Mouse (Mus musculus): Measurements from ENCODE around the gene Ndrg3. TPM values are rescaled to one million over a fixed set of nuclear protein-coding genes. Genes with fewer than 3 reads are reported as not detected.
A peak's percentile ranks its signal among the peaks of the same experiment; 100 is the strongest.
"Not testable (repeated sequence)": the region's sequence is repeated elsewhere in the genome, so short reads cannot be mapped to it uniquely, and the experiment has no call there.

Ndrg3 gene
- polyA plus RNA-seq, 1 experiment from 2014 or later = 39.5 TPM

DNA sequence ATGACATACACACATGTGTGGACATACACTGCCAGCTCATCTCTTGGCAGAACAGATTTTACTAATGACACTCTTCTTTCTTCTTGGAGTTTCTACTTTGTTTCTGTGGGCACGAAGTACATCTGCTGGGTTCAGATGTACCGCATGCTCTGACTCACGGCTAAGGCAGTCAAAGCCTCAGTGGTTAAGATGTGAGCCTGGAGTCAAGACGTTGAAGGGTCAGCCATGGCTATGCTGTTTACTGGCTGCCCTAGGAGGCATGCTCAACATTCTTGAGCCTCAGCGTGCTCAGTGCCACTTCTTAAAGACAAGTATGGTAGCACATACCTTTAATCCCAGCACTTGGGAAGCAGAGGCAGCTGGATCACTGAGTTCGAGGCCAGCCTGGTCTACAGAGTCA is 61.3 kb downstream of the Ndrg3 start:
- H3K4me3 ChIP-seq (replicated peaks) = no peak overlapping the region
- H3K27me3 ChIP-seq (replicated peaks) = no peaks in the 10 kb centered on the region
- no peak for ATAC-seq (ENCODE audit: insufficient read depth, low FRiP score, low read depth)
- no peak overlapping the region for H3K9ac ChIP-seq
- no peaks in the 10 kb centered on the region for H3K4me1 ChIP-seq
- no peaks in the 10 kb centered on the region for H3K9me3 ChIP-seq
- H3K27ac ChIP-seq = no peak overlapping the region
- H3K36me3 ChIP-seq = no peaks in the 10 kb centered on the region
- WGBS = 83% methylated on average over 6 of the region's 6 CpGs
- no peak overlapping the region for H3K4me2 ChIP-seq

DNA sequence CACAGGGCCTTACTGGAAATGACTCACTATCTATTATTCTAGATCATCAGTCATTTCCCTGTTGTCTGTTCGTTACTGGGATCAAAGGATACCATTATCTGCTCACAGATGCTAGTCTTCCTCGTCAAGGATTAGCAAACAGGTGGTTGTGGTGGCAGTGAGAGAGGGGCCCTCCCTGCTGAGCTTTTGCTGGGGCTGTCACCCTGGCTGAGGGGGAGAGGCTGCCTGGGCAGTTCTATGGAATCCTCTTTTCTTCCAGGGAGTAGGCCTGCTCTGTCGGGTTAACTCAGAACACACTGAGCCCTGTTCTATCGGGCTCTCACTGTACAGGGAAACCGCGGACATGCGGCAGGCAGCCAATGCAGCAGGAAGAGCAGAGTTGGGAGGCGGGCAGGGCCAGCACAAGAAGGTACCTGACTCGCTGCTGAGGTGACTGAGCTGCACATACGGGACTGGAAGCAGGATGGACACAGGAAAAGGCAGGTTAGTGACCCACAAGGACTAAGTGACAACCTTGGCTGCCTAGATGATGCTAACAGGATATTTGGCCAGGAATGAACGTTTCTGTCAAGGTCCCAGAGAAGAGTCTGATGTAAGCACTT is 62.2 kb downstream of the Ndrg3 start:
- WGBS = 58% methylated on average over 11 of the region's 11 CpGs
- H3K4me2 ChIP-seq = no peak overlapping the region
- H3K27me3 ChIP-seq (replicated peaks) = no peaks in the 10 kb centered on the region
- H3K36me3 ChIP-seq = no peaks in the 10 kb centered on the region
- H3K4me1 ChIP-seq = no peaks in the 10 kb centered on the region
- H3K4me3 ChIP-seq (replicated peaks) = no peak overlapping the region
- ATAC-seq (ENCODE audit: insufficient read depth, low FRiP score, low read depth) = no peak
- no peak overlapping the region for H3K9ac ChIP-seq
- no peak overlapping the region for H3K27ac ChIP-seq
- H3K9me3 ChIP-seq = no peaks in the 10 kb centered on the region

DNA sequence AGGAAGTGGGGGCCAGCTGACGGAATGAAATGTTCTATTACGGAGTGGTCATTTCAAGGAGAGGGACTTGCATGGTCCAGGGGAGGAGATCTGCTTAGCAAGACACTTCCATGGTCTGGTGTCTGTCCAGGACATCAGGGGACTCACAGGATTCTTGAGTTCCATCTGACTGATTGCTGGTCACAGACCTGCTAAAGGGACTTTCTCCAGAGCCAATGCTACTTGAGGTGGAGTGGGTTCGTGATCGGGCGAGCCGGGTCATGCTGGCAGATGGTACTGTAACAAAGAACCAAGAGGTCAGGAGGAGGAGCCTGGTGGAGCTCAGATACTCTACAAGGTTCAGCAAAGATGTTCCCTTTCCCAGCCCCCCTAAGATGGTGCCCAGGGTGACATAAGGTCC is 63.2 kb downstream of the Ndrg3 start:
- no peaks in the 10 kb centered on the region for H3K27me3 ChIP-seq (replicated peaks)
- no peaks in the 10 kb centered on the region for H3K9me3 ChIP-seq
- no peaks in the 10 kb centered on the region for H3K4me1 ChIP-seq
- no peaks in the 10 kb centered on the region for H3K36me3 ChIP-seq
- no peak overlapping the region for H3K27ac ChIP-seq
- H3K4me2 ChIP-seq = no peak overlapping the region
- no peak overlapping the region for H3K4me3 ChIP-seq (replicated peaks)
- 96% methylated on average over 6 of the region's 6 CpGs for WGBS
- ATAC-seq (ENCODE audit: insufficient read depth, low FRiP score, low read depth) = no peak
- H3K9ac ChIP-seq = no peak overlapping the region

GRCm38 (mm10) chr2:156927663-156928062 is 64.2 kb downstream of the Ndrg3 start:
- no peak for ATAC-seq (ENCODE audit: insufficient read depth, low FRiP score, low read depth)
- no peaks in the 10 kb centered on the region for H3K27me3 ChIP-seq (replicated peaks)
- no peak overlapping the region for H3K4me3 ChIP-seq (replicated peaks)
- no peak overlapping the region for H3K4me2 ChIP-seq
- 86% methylated on average over 6 of the region's 6 CpGs for WGBS
- no peak overlapping the region for H3K9ac ChIP-seq
- no peaks in the 10 kb centered on the region for H3K4me1 ChIP-seq
- no peaks in the 10 kb centered on the region for H3K36me3 ChIP-seq
- no peaks in the 10 kb centered on the region for H3K9me3 ChIP-seq
- no peak overlapping the region for H3K27ac ChIP-seq

DNA sequence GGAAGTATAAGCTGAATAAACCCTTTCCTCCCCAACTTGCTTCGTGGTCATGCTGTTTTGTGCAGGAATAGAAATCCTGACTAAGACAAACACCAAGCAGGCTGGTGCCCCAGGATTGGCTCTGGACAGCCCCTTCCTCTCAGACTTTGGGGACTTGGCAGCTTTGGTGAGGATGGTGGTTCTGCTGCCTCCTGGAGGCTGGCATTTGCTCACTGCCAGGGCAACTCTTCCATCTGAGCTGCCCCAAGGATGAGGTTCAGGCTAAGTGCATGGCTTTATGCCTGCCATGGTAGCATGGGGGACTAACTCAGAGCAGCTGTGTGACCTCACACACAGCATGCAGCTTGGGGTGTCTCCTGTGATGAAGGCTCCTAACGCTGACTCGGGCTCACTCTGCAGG is 66.2 kb downstream of the Ndrg3 start:
- WGBS = 82% methylated on average over 3 of the region's 3 CpGs
- H3K9ac ChIP-seq; H3K4me2 ChIP-seq; H3K4me1 ChIP-seq; H3K27ac ChIP-seq; H3K27me3 ChIP-seq (replicated peaks); ATAC-seq (ENCODE audit: insufficient read depth, low FRiP score, low read depth); H3K9me3 ChIP-seq; H3K4me3 ChIP-seq (replicated peaks); H3K36me3 ChIP-seq: not testable (repeated sequence)

GRCm38 (mm10) chr2:156925075-156925474 is 66.8 kb downstream of the Ndrg3 start:
- not testable (repeated sequence) for H3K4me3 ChIP-seq (replicated peaks)

DNA sequence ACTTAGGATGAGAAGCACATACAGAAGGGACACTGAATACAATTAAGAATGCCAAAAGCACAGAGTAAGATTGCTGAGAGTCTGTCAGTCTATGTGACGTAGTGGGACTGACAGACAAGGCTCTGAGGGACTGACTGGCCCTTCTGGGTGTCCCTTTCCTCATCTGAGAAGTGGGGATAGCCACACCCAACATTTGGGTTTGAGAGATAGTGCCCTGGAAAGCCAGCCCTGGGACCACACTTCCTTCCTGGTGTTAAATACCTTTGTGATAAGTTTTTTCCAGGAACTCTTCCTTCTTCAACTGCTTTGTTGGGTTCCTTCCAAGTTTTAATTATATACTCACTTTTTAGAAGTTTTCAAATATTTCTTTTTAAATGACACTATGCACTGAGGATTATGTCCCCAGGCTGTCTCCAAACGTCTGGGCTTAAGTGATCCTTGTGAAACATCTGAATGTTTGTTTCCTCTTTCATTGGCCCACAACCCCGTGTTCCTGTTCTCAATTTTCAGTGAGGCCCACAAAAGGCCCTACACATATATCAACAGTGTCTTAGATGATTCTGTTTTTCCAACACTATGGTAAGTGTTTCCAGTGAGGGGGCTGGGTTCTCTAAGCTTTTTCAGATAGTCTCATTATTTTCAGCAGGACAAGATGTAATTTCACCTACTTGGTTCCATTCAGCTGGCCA is 67.5 kb downstream of the Ndrg3 start:
- Histone ChIP-seq H3K4me3 (replicated peaks) (no peak overlapping the region), H3K36me3 (no peaks in the 10 kb centered on the region), H3K9me3 (no peaks in the 10 kb centered on the region), H3K27ac (no peak overlapping the region; the same call in 1 of the 2 replicates), H3K27me3 (replicated peaks) (no peaks in the 10 kb centered on the region), H3K4me1 (no peaks in the 10 kb centered on the region), H3K9ac (no peak overlapping the region), H3K4me2 (no peak overlapping the region)
- ATAC-seq (ENCODE audit: insufficient read depth, low FRiP score, low read depth) = peak; percentile 87; the same call in 1 of the 2 replicates
- WGBS = 36% methylated on average over 3 of the region's 3 CpGs

More at GRCm38 (mm10) chr2:156925075-156925474, 66.8 kb downstream of the Ndrg3 start:
- not testable (repeated sequence) for H3K4me1 ChIP-seq; H3K4me2 ChIP-seq; H3K27ac ChIP-seq; H3K9me3 ChIP-seq; ATAC-seq (ENCODE audit: insufficient read depth, low FRiP score, low read depth); H3K36me3 ChIP-seq; H3K9ac ChIP-seq; H3K27me3 ChIP-seq (replicated peaks)
- WGBS = 93% methylated on average over 4 of the region's 4 CpGs

- no peak for ATAC-seq (ENCODE audit: insufficient read depth, low FRiP score, low read depth)
- no peaks in the 10 kb centered on the region for H3K9me3 ChIP-seq
- H3K9ac ChIP-seq = no peak overlapping the region
- H3K4me1 ChIP-seq = no peaks in the 10 kb centered on the region
- no peak overlapping the region for H3K4me2 ChIP-seq
- WGBS = 86% methylated on average over 5 of the region's 5 CpGs
- H3K27ac ChIP-seq = no peak overlapping the region
- H3K36me3 ChIP-seq = no peaks in the 10 kb centered on the region
- no peaks in the 10 kb centered on the region for H3K27me3 ChIP-seq (replicated peaks)
- H3K4me3 ChIP-seq (replicated peaks) = no peak overlapping the region
These were observed 68.8 kb downstream of the Ndrg3 start for GRCm38 (mm10) chr2:156923057-156923456.

DNA sequence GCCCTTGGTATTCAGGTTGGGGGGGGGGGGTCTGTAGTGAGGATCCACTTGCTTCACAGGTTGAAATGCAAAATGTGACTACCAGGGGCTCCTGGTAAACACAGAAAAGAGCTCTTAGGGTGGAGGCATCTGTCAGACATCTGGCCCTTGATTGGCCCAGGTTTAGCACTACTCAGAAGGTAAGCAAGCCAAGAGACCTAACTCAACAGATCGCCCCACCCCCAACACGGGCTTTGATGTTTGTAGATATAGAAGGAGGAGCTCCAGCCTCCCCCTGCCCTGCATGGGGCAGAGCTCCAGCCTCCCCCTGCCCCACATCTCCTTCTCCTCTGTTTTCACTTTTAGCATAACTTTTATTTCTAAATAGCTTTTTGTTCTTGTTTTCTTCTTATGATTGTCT is 72.1 kb downstream of the Ndrg3 start:
- no peak overlapping the region for H3K9ac ChIP-seq
- no peak overlapping the region for H3K4me2 ChIP-seq
- H3K27ac ChIP-seq = no peak overlapping the region
- no peaks in the 10 kb centered on the region for H3K27me3 ChIP-seq (replicated peaks)
- H3K4me3 ChIP-seq (replicated peaks) = no peak overlapping the region
- 42% methylated on average over 2 of the region's 2 CpGs for WGBS
- no peaks in the 10 kb centered on the region for H3K36me3 ChIP-seq
- no peaks in the 10 kb centered on the region for H3K4me1 ChIP-seq
- no peaks in the 10 kb centered on the region for H3K9me3 ChIP-seq
- no peak for ATAC-seq (ENCODE audit: insufficient read depth, low FRiP score, low read depth)

- 86% methylated on average over 11 of the region's 11 CpGs for WGBS
- H3K4me2 ChIP-seq; H3K27ac ChIP-seq; H3K9ac ChIP-seq; H3K4me3 ChIP-seq (replicated peaks); H3K9me3 ChIP-seq; ATAC-seq (ENCODE audit: insufficient read depth, low FRiP score, low read depth); H3K36me3 ChIP-seq; H3K27me3 ChIP-seq (replicated peaks); H3K4me1 ChIP-seq: not testable (repeated sequence)
These were observed 72.7 kb downstream of the Ndrg3 start for GRCm38 (mm10) chr2:156919191-156919590.

- H3K4me3 ChIP-seq (replicated peaks) = no peak overlapping the region
- no peaks in the 10 kb centered on the region for H3K36me3 ChIP-seq
- H3K9me3 ChIP-seq = no peaks in the 10 kb centered on the region
- H3K27ac ChIP-seq = no peak overlapping the region
- no peak for ATAC-seq (ENCODE audit: insufficient read depth, low FRiP score, low read depth)
- H3K9ac ChIP-seq = no peak overlapping the region
- H3K4me2 ChIP-seq = no peak overlapping the region
- H3K4me1 ChIP-seq = no peaks in the 10 kb centered on the region
- H3K27me3 ChIP-seq (replicated peaks) = no peaks in the 10 kb centered on the region
- 54% methylated on average over 4 of the region's 4 CpGs for WGBS
These were observed 73.3 kb downstream of the Ndrg3 start for GRCm38 (mm10) chr2:156918562-156918961.

- Histone ChIP-seq H3K4me3 (replicated peaks) (no peak overlapping the region), H3K9me3 (no peaks in the 10 kb centered on the region), H3K36me3 (no peaks in the 10 kb centered on the region), H3K27ac (no peak overlapping the region), H3K4me1 (no peaks in the 10 kb centered on the region), H3K9ac (no peak overlapping the region), H3K4me2 (no peak overlapping the region), H3K27me3 (replicated peaks) (no peaks in the 10 kb centered on the region)
- no peak for ATAC-seq (ENCODE audit: insufficient read depth, low FRiP score, low read depth)
- WGBS = 80% methylated on average over 3 of the region's 3 CpGs
These were observed 75.3 kb downstream of the Ndrg3 start for GRCm38 (mm10) chr2:156916419-156917125.

Measured in stomach, embryonic 15.5 days (tissue).